Mouse (Mus musculus) CH12.LX (cell line): ENCODE data around the gene Psma6. TPM values are rescaled to one million over a fixed set of nuclear protein-coding genes. Genes with fewer than 3 reads are reported as not detected.

Source experiments
- DNase-seq: peaks from one replicate; pipeline ENCODE4 v3.0.0-alpha.2; 2013; ENCODE audit errors: extremely low read depth
- H3K27ac ChIP-seq: 2 replicates; pipeline ENCODE4 v1.5.1; 2012; ENCODE audit warnings: low read depth, mild to moderate bottlenecking, control low read depth, moderate library complexity; ENCODE audit not compliant: insufficient read depth
- H3K27me3 ChIP-seq: replicated peaks from 2 replicates; pipeline ENCODE3; 2012; ENCODE audit warnings: inconsistent platforms
- H3K36me3 ChIP-seq, 2 experiments: replicated peaks in 1 of 2; 2 replicates each; pipeline versions ENCODE3 to v1.6.1; 2012; ENCODE audit warnings: inconsistent platforms in 1 of 2, low read length in 1 of 2, mild to moderate bottlenecking in 1 of 2, mixed read lengths in 1 of 2, moderate library complexity in 1 of 2; ENCODE audit not compliant: control insufficient read depth in 1 of 2, insufficient read depth in 1 of 2
- H3K4me1 ChIP-seq, 2 experiments: 2 replicates each; pipeline ENCODE4 v1.6.1; 2012; ENCODE audit warnings: inconsistent platforms in 1 of 2, moderate library complexity in 1 of 2; ENCODE audit not compliant: insufficient read depth in 2 of 2, control insufficient read depth in 1 of 2
- H3K4me2 ChIP-seq: 2 replicates; pipeline ENCODE4 v1.6.1; 2012; ENCODE audit warnings: low read depth, mild to moderate bottlenecking, control low read depth; ENCODE audit not compliant: poor library complexity, insufficient read depth, severe bottlenecking
- H3K4me3 ChIP-seq, 3 experiments: fragments of 150-350 bp in 1 of 3; sonication (generic) in 1 of 3; replicated peaks in 1 of 3; 2 replicates each; pipeline versions ENCODE3 to v1.5.1; 2011 to 2012; ENCODE audit warnings: low read depth in 2 of 3, low read length in 2 of 3, mild to moderate bottlenecking in 2 of 3, moderate library complexity in 2 of 3, control low read depth in 1 of 3, improper control_type of control experiment in 1 of 3, inconsistent platforms in 1 of 3, mixed read lengths in 1 of 3; ENCODE audit not compliant: poor library complexity in 1 of 3
- H3K79me2 ChIP-seq: replicated peaks from 2 replicates; pipeline ENCODE4 v1.6.1; 2012; ENCODE audit warnings: mild to moderate bottlenecking, moderate library complexity; ENCODE audit not compliant: control insufficient read depth, poor library complexity, insufficient read depth, severe bottlenecking; ENCODE audit errors: extremely low read depth
- H3K9ac ChIP-seq: 2 replicates; pipeline ENCODE4 v1.6.1; 2012; ENCODE audit warnings: low read depth, mild to moderate bottlenecking, control low read depth, moderate library complexity; ENCODE audit not compliant: insufficient read depth
- H3K9me3 ChIP-seq: replicated peaks from 2 replicates; pipeline ENCODE3; 2012; ENCODE audit warnings: low read length, inconsistent platforms, mixed read lengths
- BHLHE40 ChIP-seq: IDR thresholded peaks from 2 replicates; pipeline ENCODE4 v1.6.1; 2011; ENCODE audit warnings: mild to moderate bottlenecking, low read depth, low read length, improper control_type of control experiment
- CHD2 ChIP-seq: IDR thresholded peaks from 2 replicates; pipeline ENCODE4 v1.6.1; 2011; ENCODE audit warnings: low read length, improper control_type of control experiment
- CTCF ChIP-seq, 2 experiments: IDR thresholded peaks in 1 of 2; conservative IDR thresholded peaks in 1 of 2; 2 replicates each; pipeline ENCODE4 v1.5.1; 2011 to 2012; ENCODE audit warnings: low read depth in 2 of 2, low read length in 2 of 2, improper control_type of control experiment in 1 of 2, inconsistent platforms in 1 of 2, mild to moderate bottlenecking in 1 of 2, moderate library complexity in 1 of 2
- ELF1 ChIP-seq: IDR thresholded peaks from 2 replicates; pipeline ENCODE4 v1.6.1; 2014; ENCODE audit warnings: low read depth, mild to moderate bottlenecking, inconsistent platforms, low read length, improper control_type of control experiment
- EP300 ChIP-seq: IDR thresholded peaks from 2 replicates; pipeline ENCODE4 v1.6.1; 2011; ENCODE audit warnings: low read length, improper control_type of control experiment
- ETS1 ChIP-seq: conservative IDR thresholded peaks from 2 replicates; pipeline ENCODE4 v1.6.1; 2012; ENCODE audit warnings: low read depth, mild to moderate bottlenecking, inconsistent platforms, low read length, improper control_type of control experiment, moderate library complexity
- GABPA ChIP-seq: IDR thresholded peaks from 2 replicates; pipeline ENCODE4 v1.6.1; 2012; ENCODE audit warnings: low read depth, low read length, improper control_type of control experiment, inconsistent platforms; ENCODE audit not compliant: insufficient replicate concordance
- IRF4 ChIP-seq: IDR thresholded peaks from 2 replicates; pipeline ENCODE4 v1.6.1; 2014; ENCODE audit warnings: low read depth, mild to moderate bottlenecking, inconsistent platforms, low read length, improper control_type of control experiment
- JUN ChIP-seq: IDR thresholded peaks from 2 replicates; pipeline ENCODE4 v1.6.1; 2011; ENCODE audit warnings: low read depth, mild to moderate bottlenecking, low read length, improper control_type of control experiment, moderate library complexity; ENCODE audit not compliant: insufficient read depth
- JUND ChIP-seq: conservative IDR thresholded peaks from 2 replicates; pipeline ENCODE4 v1.6.1; 2011; ENCODE audit warnings: low read depth, low read length, improper control_type of control experiment
- KAT2A ChIP-seq: IDR thresholded peaks from 2 replicates; pipeline ENCODE4 v1.6.1; 2012; ENCODE audit warnings: low read length, improper control_type of control experiment, inconsistent platforms; ENCODE audit not compliant: insufficient replicate concordance
- MAFK ChIP-seq: IDR thresholded peaks from 2 replicates; pipeline ENCODE4 v1.6.1; 2011; ENCODE audit warnings: low read length, improper control_type of control experiment; ENCODE audit not compliant: insufficient replicate concordance
- MAX ChIP-seq: IDR thresholded peaks from 2 replicates; pipeline ENCODE4 v1.6.1; 2011; ENCODE audit warnings: low read length, improper control_type of control experiment
- MAZ ChIP-seq: IDR thresholded peaks from 2 replicates; pipeline ENCODE4 v1.6.1; 2012; ENCODE audit warnings: low read depth, mild to moderate bottlenecking, inconsistent platforms, low read length, improper control_type of control experiment, moderate library complexity
- MEF2A ChIP-seq: IDR thresholded peaks from 2 replicates; pipeline ENCODE4 v1.6.1; 2014; ENCODE audit warnings: low read depth, mild to moderate bottlenecking, inconsistent platforms, low read length, improper control_type of control experiment, borderline replicate concordance
- MXI1 ChIP-seq: IDR thresholded peaks from 2 replicates; pipeline ENCODE4 v1.6.1; 2011; ENCODE audit warnings: mild to moderate bottlenecking, low read depth, low read length, improper control_type of control experiment
- MYC ChIP-seq: IDR thresholded peaks from 2 replicates; pipeline ENCODE4 v1.6.1; 2011; ENCODE audit warnings: low read depth, mild to moderate bottlenecking, improper control_type of control experiment, low read length
- NRF1 ChIP-seq: IDR thresholded peaks from 2 replicates; pipeline ENCODE4 v1.6.1; 2014; ENCODE audit warnings: low read depth, mild to moderate bottlenecking, inconsistent platforms, low read length, improper control_type of control experiment, moderate library complexity
- PAX5 ChIP-seq: IDR thresholded peaks from 2 replicates; pipeline ENCODE4 v1.6.1; 2012; ENCODE audit warnings: low read length, inconsistent platforms, mixed read lengths
- RAD21 ChIP-seq: IDR thresholded peaks from 2 replicates; pipeline ENCODE4 v1.6.1; 2011; ENCODE audit warnings: low read depth, mild to moderate bottlenecking, low read length, improper control_type of control experiment, moderate library complexity
- SMC3 ChIP-seq: IDR thresholded peaks from 2 replicates; pipeline ENCODE4 v1.6.1; 2011; ENCODE audit warnings: low read depth, low read length, improper control_type of control experiment
- TBP ChIP-seq: conservative IDR thresholded peaks from 2 replicates; pipeline ENCODE4 v1.6.1; 2011; ENCODE audit warnings: low read depth, low read length, improper control_type of control experiment
- TCF12 ChIP-seq: IDR thresholded peaks from 2 replicates; pipeline ENCODE4 v1.6.1; 2014; ENCODE audit warnings: low read depth, mild to moderate bottlenecking, inconsistent platforms, low read length, improper control_type of control experiment
- ZC3H11A ChIP-seq: IDR thresholded peaks from 2 replicates; pipeline ENCODE4 v1.6.1; 2012; ENCODE audit warnings: low read depth, mild to moderate bottlenecking, inconsistent platforms, low read length, improper control_type of control experiment
- ZKSCAN1 ChIP-seq: IDR thresholded peaks from 2 replicates; pipeline ENCODE4 v1.6.1; 2012; ENCODE audit warnings: low read depth, inconsistent platforms, low read length, improper control_type of control experiment, borderline replicate concordance
- dilution Hi-C: fragments of 300-500 bp; cut with MboI; formaldehyde crosslinking; loops from 2 replicates; pipeline ENCODE4 v1.14.3; 2020; ENCODE audit warnings: low sequenced_read_pairs; ENCODE audit not compliant: extremely low pct_unique_long_range_greater_than_20kb, extremely low pct_ligation_motif_present
- in situ Hi-C: fragments of 300-500 bp; cut with MboI; formaldehyde crosslinking; loops from 3 replicates; pipeline ENCODE4 v1.14.3; 2019; ENCODE audit warnings: low sequenced_read_pairs, low pct_ligation_motif_present, low pct_unique_long_range_greater_than_20kb, mixed read lengths
- polyA plus RNA-seq: library from polyadenylated mRNA; unstranded; fragments of >175 nt; gene quantifications from 2 replicates; pipeline ENCODE4 v1.2.1, GENCODE M21; 2012; ENCODE audit warnings: low read depth; ENCODE audit not compliant: insufficient read length
- total RNA-seq, 2 experiments: library from RNA; depleted of rRNA; stranded (reverse); fragments of 300-350 nt in 1 of 2; fragments of >200 nt in 1 of 2; gene quantifications; 2 replicates each; pipeline ENCODE4 v1.2.3; 2012 to 2014

The Psma6 gene
- total and polyA plus RNA-seq, 3 experiments, result 271 to 585 (median 307) TPM

GRCm38 (mm10) chr12:55388478-55388877 is 4.5 kb downstream of the Psma6 start (continued):
- TF ChIP-seq PAX5, result no peak
- TF ChIP-seq ZKSCAN1, result no peak
- no peak for TF ChIP-seq MAFK
- no peak for TF ChIP-seq TBP
- TF ChIP-seq, all 38 proteins: peak for 15

- Histone ChIP-seq H3K4me1 (peaks cover 52 to 90% of the 10 kb centered on the region in 2 experiments), H3K27ac (peak overlapping the region; percentile 85), H3K36me3 (peaks cover 0 to 1% of the 10 kb centered on the region in 2 experiments), H3K27me3 (no peaks in the 10 kb centered on the region), H3K79me2 (no peaks in the 10 kb centered on the region), H3K9me3 (no peaks in the 10 kb centered on the region), H3K4me2 (peak overlapping the region; percentile 67), H3K9ac (peak overlapping the region; percentile 53; the same call in 1 of the 2 replicates), H3K4me3 (peak overlapping the region in 1 of 3 experiments; percentile 23)
- in situ Hi-C loops, result loop anchor here (10.0 kb wide), 1 partner anchor 105 kb away; the partner anchor contains the start of gene Nfkbia
- dilution Hi-C loops, result no loop called here
- peak; percentile 83 for DNase-seq
- TF ChIP-seq TCF12, result no peak; the same call in 1 of the 2 replicates
- TF ChIP-seq GABPA, result no peak
- 0 out of 2 replicates have a peak, but pooled peaks have one; percentile 51 for TF ChIP-seq MAZ
- no peak for TF ChIP-seq SMC3
- TF ChIP-seq BHLHE40, result peak; percentile 61; the same call in 1 of the 2 replicates
- TF ChIP-seq CHD2, result peak; percentile 31; the same call in 1 of the 2 replicates
- TF ChIP-seq CTCF (conservative IDR thresholded peaks at IDR 0.05 in 1 of 2, IDR thresholded peaks at IDR 0.05 in 1 of 2; ENCODE audit: low read depth in 2 of 2, low read length in 2 of 2), result no peak
- 0 out of 2 replicates have a peak, but pooled peaks have one; percentile 38 for TF ChIP-seq TBP
- no peak for TF ChIP-seq JUND
- TF ChIP-seq ELF1, result peak; percentile 4; the same call in 1 of the 2 replicates
- peak; percentile 39; the same call in 1 of the 2 replicates for TF ChIP-seq MAX
- peak; percentile 74 for TF ChIP-seq EP300
- peak; percentile 45; the same call in 1 of the 2 replicates for TF ChIP-seq MEF2A
- no peak for TF ChIP-seq ZC3H11A
- TF ChIP-seq KAT2A, result no peak
- TF ChIP-seq NRF1, result no peak
- peak; percentile 65 for TF ChIP-seq ETS1
- TF ChIP-seq MAFK, result 0 out of 2 replicates have a peak, but pooled peaks have one; percentile 50
- TF ChIP-seq RAD21, result no peak
- no peak for TF ChIP-seq JUN
- peak; percentile 35; the same call in 1 of the 2 replicates for TF ChIP-seq MXI1
- 0 out of 2 replicates have a peak, but pooled peaks have one; percentile 13 for TF ChIP-seq MYC
- peak; percentile 33; the same call in 1 of the 2 replicates for TF ChIP-seq IRF4
Observed at GRCm38 (mm10) chr12:55389132-55390081, 5.4 kb downstream of the Psma6 start.
